Mouse (Mus musculus) spleen, adult 2 months (tissue): Measurements from ENCODE around the gene Mrgprg.

Experiments
- CTCF ChIP-seq: fragments of 200-500 bp; IDR thresholded peaks from 2 replicates; pipeline ENCODE4 v1.5.1; 2011; ENCODE audit warnings: mild to moderate bottlenecking, inconsistent platforms; ENCODE audit not compliant: insufficient read depth, insufficient read length, insufficient replicate concordance; ENCODE audit errors: extremely low read depth
- POLR2A ChIP-seq: fragments of 200-500 bp; IDR thresholded peaks from 2 replicates; pipeline ENCODE4 v1.6.1; 2011; ENCODE audit warnings: low read depth, low read length, inconsistent platforms

GRCm38 (mm10) chr7:143756125-143757026, 10.4 kb downstream of the Mrgprg start, which contains the start of gene Osbpl5:
- TF ChIP-seq CTCF (no peak), POLR2A (no peak)
